10 mouse cellular contexts compared by ENCODE assay signal in genomic region chr17:56472121-56472520, GRCm38 (mm10). TPM values are rescaled to one million over a fixed set of nuclear protein-coding genes. Genes with fewer than 3 reads are reported as not detected.
DNase-seq lines count a peak whose midpoint lies in the region; ATAC-seq lines count a peak whose summit lies in the region.
"Had no signal": no experiment of that assay in that cellular context is flagged by ENCODE, and none has a peak within 500 bp of the region (broad histone marks: within the 10 kb centered on the region; RNA-seq: fewer than 3 reads in every experiment).

No protein-coding gene starts in this region.

- 6% methylated on average over 16 of the region's 16 CpGs for whole genome bisulfite sequencing in heart, embryonic 12.5 days
- WGBS in hindbrain, embryonic 11.5 days, result 8% methylated on average over 16 of the region's 16 CpGs
- WGBS in midbrain, embryonic 12.5 days, result 11% methylated on average over 16 of the region's 16 CpGs

- H3K4me1 ChIP-seq in heart, embryonic 12.5 days (replicated peaks), result peaks cover 78% of the 10 kb centered on the region
- H3K4me1 ChIP-seq in hindbrain, embryonic 11.5 days (replicated peaks; ENCODE audit: control insufficient read depth, insufficient read depth, low read length), result peaks cover 47% of the 10 kb centered on the region
- H3K4me1 ChIP-seq in midbrain, embryonic 12.5 days, result peaks cover 79% of the 10 kb centered on the region

- DNase-seq in heart, postnatal 36 days, result no peak
- peak; percentile 66 for DNase-seq in Muller cell, postnatal 12 days (ENCODE audit: inconsistent ontology term)
- peak; percentile 30 for DNase-seq in hindbrain, embryonic 11.5 days (ENCODE audit: low spot score)
- no peak for DNase-seq in gastrocnemius, postnatal 25 days
- no peak for DNase-seq in yolk sac, embryonic 10.5 days (ENCODE audit: low spot score)

- H3K4me3 ChIP-seq in heart, embryonic 12.5 days, result peak overlapping the region; percentile 84; the same call in 1 of the 2 replicates
- H3K4me3 ChIP-seq in hindbrain, embryonic 11.5 days (ENCODE audit: low read depth, low read length), result no peak overlapping the region; the same call in 1 of the 2 replicates
- peak overlapping the region; percentile 91 for H3K4me3 ChIP-seq in midbrain, embryonic 12.5 days

- intact Hi-C loops in heart, postnatal 36 days (cut with DNase I), result no loop called here

- no peak overlapping the region for H3K27ac ChIP-seq in heart, embryonic 12.5 days (ENCODE audit: poor library complexity, severe bottlenecking)
- no peak overlapping the region for H3K27ac ChIP-seq in hindbrain, embryonic 11.5 days (ENCODE audit: low read depth, low read length)
- H3K27ac ChIP-seq in midbrain, embryonic 12.5 days (replicated peaks), result no peak overlapping the region; the same call in 1 of the 2 replicates

- peak overlapping the region; percentile 100 for H3K4me2 ChIP-seq in heart, embryonic 12.5 days
- peak overlapping the region; percentile 96 for H3K4me2 ChIP-seq in hindbrain, embryonic 11.5 days (replicated peaks; ENCODE audit: low read depth, low read length)
- peak overlapping the region; percentile 75 for H3K4me2 ChIP-seq in midbrain, embryonic 12.5 days (replicated peaks)

- H3K27me3 ChIP-seq in heart, embryonic 12.5 days (replicated peaks), result peaks cover 38% of the 10 kb centered on the region
- H3K27me3 ChIP-seq in hindbrain, embryonic 11.5 days (ENCODE audit: control insufficient read depth, insufficient read depth, low read length), result peaks cover 5% of the 10 kb centered on the region; the same call in 1 of the 2 replicates
- H3K27me3 ChIP-seq in midbrain, embryonic 12.5 days, result peaks cover 32% of the 10 kb centered on the region

- peaks cover 4% of the 10 kb centered on the region; the same call in 1 of the 2 replicates for H3K36me3 ChIP-seq in heart, embryonic 12.5 days
- H3K36me3 ChIP-seq in hindbrain, embryonic 11.5 days (ENCODE audit: control insufficient read depth, insufficient read depth, low read length), result no peaks in the 10 kb centered on the region
- peaks cover 14% of the 10 kb centered on the region; the same call in 1 of the 2 replicates for H3K36me3 ChIP-seq in midbrain, embryonic 12.5 days

- peak overlapping the region; percentile 52 for H3K9ac ChIP-seq in heart, embryonic 12.5 days
- H3K9ac ChIP-seq in hindbrain, embryonic 11.5 days (ENCODE audit: low read depth, low read length), result peak overlapping the region; percentile 21; the same call in 1 of the 2 replicates
- H3K9ac ChIP-seq in midbrain, embryonic 12.5 days (replicated peaks), result 0 out of 2 replicates have a peak overlapping the region, but pooled peaks have one; percentile 97

- H3K9me3 ChIP-seq in heart, embryonic 12.5 days (replicated peaks), result peaks cover 8% of the 10 kb centered on the region
- no peaks in the 10 kb centered on the region for H3K9me3 ChIP-seq in hindbrain, embryonic 11.5 days (ENCODE audit: control insufficient read depth, low read length)
- no peaks in the 10 kb centered on the region for H3K9me3 ChIP-seq in midbrain, embryonic 12.5 days

- no peak for ATAC-seq in heart, embryonic 12.5 days (ENCODE audit: insufficient number of reproducible peaks, low FRiP score)
- no peak for ATAC-seq in hindbrain, embryonic 11.5 days (ENCODE audit: low FRiP score)
- no peak for ATAC-seq in midbrain, embryonic 12.5 days (ENCODE audit: low FRiP score, low read depth)
- no peak for ATAC-seq in erythroblast, adult 5-6 weeks (replicated peaks; ENCODE audit: low FRiP score, poor library complexity, severe bottlenecking)

RNA-seq across cellular contexts. Expression of gene Ptprs, which starts 4.2 kb away (rescaled TPM):
- 86.8 and 90.2 TPM in 2 replicates for polyA plus RNA-seq in heart, embryonic 12.5 days (2016; fragmentation: Nextera tagmentation; extraction: Ambion mirVana)
- 10 to 100 TPM; 45.8 to 47.7 TPM for total RNA-seq in heart, postnatal 36 days (2021)
- polyA plus RNA-seq in hindbrain, embryonic 11.5 days (2014; fragmentation: Nextera tagmentation; extraction: Ambion mirVana), result 142 and 156 TPM in 2 replicates
- polyA plus RNA-seq in midbrain, embryonic 12.5 days (2016; fragmentation: Nextera tagmentation; extraction: Ambion mirVana), result 290 and 332 TPM in 2 replicates
- total RNA-seq in gastrocnemius, postnatal 25 days (2021), result 10 to 100 TPM; 37.7 to 39.6 TPM
- total RNA-seq in erythroblast, adult 5-6 weeks (2015; ENCODE audit: low replicate concordance), result 4.8 and 7.3 TPM in 2 replicates
- total RNA-seq in erythroblast, adult 5-6 weeks (2017; ENCODE audit: low replicate concordance), result 2.0 and 8.1 TPM in 2 replicates

RNA-seq across cellular contexts. Expression of gene Znrf4, which starts 40.1 kb away (rescaled TPM):
- polyA plus RNA-seq in heart, embryonic 12.5 days (2016; fragmentation: Nextera tagmentation; extraction: Ambion mirVana), result not detected in 2 replicates
- not detected for total RNA-seq in heart, postnatal 36 days (2021)
- polyA plus RNA-seq in hindbrain, embryonic 11.5 days (2014; fragmentation: Nextera tagmentation; extraction: Ambion mirVana), result not detected in 2 replicates
- polyA plus RNA-seq in midbrain, embryonic 12.5 days (2016; fragmentation: Nextera tagmentation; extraction: Ambion mirVana), result not detected in 2 replicates
- not detected for total RNA-seq in gastrocnemius, postnatal 25 days (2021)
- total RNA-seq in erythroblast, adult 5-6 weeks (2015; ENCODE audit: low replicate concordance), result not detected in 2 replicates
- total RNA-seq in erythroblast, adult 5-6 weeks (2017; ENCODE audit: low replicate concordance), result not detected in 2 replicates
- total RNA-seq: ES-E14; megakaryocyte-erythroid progenitor cell, adult 5-6 weeks had no signal

Comparison
In these comparisons a context has a peak if more than half of its experiments do, and no peak if none do; other contexts are left out.
1. H3K9ac ChIP-seq: peak in every context shown above with its lines; median percentile 97 in midbrain, embryonic 12.5 days; 52 in heart, embryonic 12.5 days; 21 in hindbrain, embryonic 11.5 days.
2. DNase-seq: peak in Muller cell, postnatal 12 days (single experiment) and hindbrain, embryonic 11.5 days (single experiment); none in heart, postnatal 36 days (0 of 2), gastrocnemius, postnatal 25 days (single experiment) and yolk sac, embryonic 10.5 days (single experiment).
3. RNA of gene Ptprs, which starts 4.2 kb away (total RNA-seq): 45.8 to 47.7 TPM in heart, postnatal 36 days and 37.7 to 39.6 TPM in gastrocnemius, postnatal 25 days; 2.0 to 8.1 TPM in erythroblast, adult 5-6 weeks; every median in the first group is over 4 times any median in the second.
4. Peak in every context shown above with its lines, with median percentiles within 50 percentile points of each other: H3K4me2 ChIP-seq.